Mouse (Mus musculus) midbrain, postnatal 0 days (tissue): ENCODE data around the gene Efhd1. TPM values are rescaled to one million over a fixed set of nuclear protein-coding genes. Genes with fewer than 3 reads are reported as not detected.

Source experiments
- ATAC-seq: fragments of 200-750 bp; cut with Nextera tagmentation; 2 replicates; pipeline ENCODE4 v1.8.0; 2017; ENCODE audit warnings: moderate number of reproducible peaks, mild to moderate bottlenecking, moderate TSS enrichment, moderate library complexity; ENCODE audit not compliant: low FRiP score
- DNase-seq: peaks from one replicate; pipeline ENCODE4 v3.0.0-alpha.2; 2015; ENCODE audit warnings: low spot score
- H3K27ac ChIP-seq: fragments of 300-500 bp; sonication (generic); 2 replicates; pipeline ENCODE4 v1.5.1; 2014; ENCODE audit warnings: low read depth, mild to moderate bottlenecking, low read length, mixed read lengths
- H3K27me3 ChIP-seq: fragments of 300-500 bp; sonication (generic); 2 replicates; pipeline ENCODE4 v1.6.1; 2014; ENCODE audit warnings: low read length, control low read depth, mixed read lengths; ENCODE audit not compliant: insufficient read depth
- H3K36me3 ChIP-seq: fragments of 300-500 bp; sonication (generic); 2 replicates; pipeline ENCODE4 v1.6.1; 2014; ENCODE audit warnings: low read length, control low read depth, mixed read lengths; ENCODE audit not compliant: insufficient read depth
- H3K4me1 ChIP-seq: fragments of 300-500 bp; sonication (generic); 2 replicates; pipeline ENCODE4 v1.6.1; 2014; ENCODE audit warnings: mild to moderate bottlenecking, control low read depth, antibody characterized with exemption, low read length, mixed read lengths; ENCODE audit not compliant: insufficient read depth
- H3K4me2 ChIP-seq: fragments of 300-500 bp; sonication (generic); 2 replicates; pipeline ENCODE4 v1.6.1; 2014; ENCODE audit warnings: low read depth, mild to moderate bottlenecking, low read length, mixed read lengths; ENCODE audit not compliant: poor library complexity, severe bottlenecking
- H3K4me3 ChIP-seq: fragments of 300-500 bp; sonication (generic); 2 replicates; pipeline ENCODE4 v1.5.1; 2014; ENCODE audit warnings: low read depth, mild to moderate bottlenecking, low read length, moderate library complexity
- H3K9ac ChIP-seq: fragments of 300-500 bp; sonication (generic); replicated peaks from 2 replicates; pipeline ENCODE4 v1.6.1; 2014; ENCODE audit warnings: mild to moderate bottlenecking, low read length, moderate library complexity, mixed read lengths; ENCODE audit not compliant: poor library complexity, severe bottlenecking
- H3K9me3 ChIP-seq: fragments of 300-500 bp; sonication (generic); 2 replicates; pipeline ENCODE4 v1.6.1; 2016; ENCODE audit warnings: low read length, control low read depth
- CTCF ChIP-seq: IDR thresholded peaks from 2 replicates; pipeline ENCODE4 v1.5.1; 2016; ENCODE audit warnings: antibody characterized with exemption, mild to moderate bottlenecking
- WGBS: fragments of 180-500 bp; shearing (Covaris S2); extraction: QIAGEN DNeasy Blood & Tissue Kit; methylation state at CpG from one replicate; pipeline ENCODE4 v1.1.7; 2014; 5-methylcytosine and 5-hydroxymethylcytosine counted together
- polyA plus RNA-seq: library from polyadenylated mRNA; unstranded; fragments of >200 nt; fragmentation: Nextera tagmentation; extraction: Ambion mirVana; gene quantifications from 2 replicates; pipeline ENCODE4 v1.2.1, GENCODE M21; 2015
- total RNA-seq: library from RNA; depleted of rRNA; stranded (reverse); fragments of >200 nt; gene quantifications from 2 replicates; pipeline ENCODE4 v1.2.3, GENCODE M21; 2014

The Efhd1 gene
- total and polyA plus RNA-seq, 2 experiments from 2014 or later, result 1.7 to 7.8 TPM

GRCm38 (mm10) chr1:87276056-87276455 is 11.9 kb downstream of the Efhd1 start:
- Histone ChIP-seq H3K9ac (no peak overlapping the region), H3K4me3 (no peak overlapping the region), H3K4me2 (no peak overlapping the region), H3K9me3 (no peaks in the 10 kb centered on the region), H3K27ac (no peak overlapping the region), H3K36me3 (no peaks in the 10 kb centered on the region), H3K4me1 (peaks cover 4% of the 10 kb centered on the region; the same call in 1 of the 2 replicates), H3K27me3 (no peaks in the 10 kb centered on the region)
- no peak for DNase-seq
- WGBS, result 61% methylated on average over 2 of the region's 2 CpGs
- TF ChIP-seq CTCF, result no peak
- ATAC-seq, result no peak

- H3K9ac ChIP-seq, result no peak overlapping the region
- DNase-seq, result no peak
Measured at GRCm38 (mm10) chr1:87280281-87280680, 16.1 kb downstream of the Efhd1 start.

GRCm38 (mm10) chr1:87281599-87282412 is 17.6 kb downstream of the Efhd1 start:
- H3K4me2 ChIP-seq, result no peak overlapping the region

More at GRCm38 (mm10) chr1:87280281-87280680, 16.1 kb downstream of the Efhd1 start:
- H3K27ac ChIP-seq, result no peak overlapping the region
- H3K9me3 ChIP-seq, result no peaks in the 10 kb centered on the region
- TF ChIP-seq CTCF, result no peak
- 83% methylated on average over 5 of the region's 5 CpGs for WGBS
- H3K4me1 ChIP-seq, result no peaks in the 10 kb centered on the region; the same call in 1 of the 2 replicates
- no peak for ATAC-seq
- no peak overlapping the region for H3K4me3 ChIP-seq
- no peak overlapping the region for H3K4me2 ChIP-seq
- H3K27me3 ChIP-seq, result no peaks in the 10 kb centered on the region
- no peaks in the 10 kb centered on the region for H3K36me3 ChIP-seq

DNA sequence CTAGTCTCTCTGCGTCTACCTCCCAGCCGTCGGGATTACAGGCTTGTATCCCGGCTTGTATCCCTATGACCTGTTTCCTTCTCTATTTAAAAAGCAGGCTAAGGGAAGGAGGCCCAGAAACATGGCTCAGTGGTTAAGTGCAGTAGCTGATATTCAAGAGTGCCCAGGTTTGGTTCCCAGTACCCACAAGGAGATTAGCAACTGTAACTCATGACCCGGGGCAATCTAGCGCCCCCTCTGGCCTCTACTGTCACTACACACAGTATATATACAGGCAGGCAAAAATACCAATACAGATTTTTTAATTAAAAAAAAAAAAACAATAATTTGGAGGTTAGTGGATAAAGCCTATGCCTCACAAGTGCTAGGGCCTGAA is 18.2 kb downstream of the Efhd1 start:
- H3K4me3 ChIP-seq, result no peak overlapping the region
- whole genome bisulfite sequencing, result 68% methylated on average over 6 of the region's 6 CpGs
- no peak overlapping the region for H3K4me2 ChIP-seq
- H3K9ac ChIP-seq, result no peak overlapping the region
- ATAC-seq (no peak), DNase-seq (no peak)
- no peak overlapping the region for H3K27ac ChIP-seq
- H3K4me1 ChIP-seq, result no peaks in the 10 kb centered on the region; the same call in 1 of the 2 replicates
- H3K9me3 ChIP-seq, result no peaks in the 10 kb centered on the region
- no peaks in the 10 kb centered on the region for H3K27me3 ChIP-seq
- no peak; the same call in 1 of the 2 replicates for TF ChIP-seq CTCF
- H3K36me3 ChIP-seq, result no peaks in the 10 kb centered on the region

More at GRCm38 (mm10) chr1:87281599-87282412, 17.6 kb downstream of the Efhd1 start:
- DNase-seq (no peak), ATAC-seq (no peak)
- Histone ChIP-seq H3K9ac (no peak overlapping the region), H3K4me1 (no peaks in the 10 kb centered on the region; the same call in 1 of the 2 replicates), H3K27ac (no peak overlapping the region), H3K27me3 (no peaks in the 10 kb centered on the region), H3K4me3 (no peak overlapping the region), H3K36me3 (no peaks in the 10 kb centered on the region), H3K9me3 (no peaks in the 10 kb centered on the region)
- 22% methylated on average over 20 of the region's 20 CpGs for WGBS
- TF ChIP-seq CTCF, result no peak

GRCm38 (mm10) chr1:87283410-87283960 is 19.3 kb downstream of the Efhd1 start:
- H3K27ac ChIP-seq, result no peak overlapping the region
- ATAC-seq (no peak), DNase-seq (no peak)
- no peaks in the 10 kb centered on the region for H3K36me3 ChIP-seq
- H3K9me3 ChIP-seq, result no peaks in the 10 kb centered on the region
- no peak overlapping the region for H3K4me3 ChIP-seq
- no peak overlapping the region for H3K4me2 ChIP-seq
- H3K27me3 ChIP-seq, result no peaks in the 10 kb centered on the region
- H3K9ac ChIP-seq, result no peak overlapping the region
- WGBS, result 89% methylated on average over 10 of the region's 10 CpGs
- TF ChIP-seq CTCF, result no peak
- no peaks in the 10 kb centered on the region for H3K4me1 ChIP-seq

DNA sequence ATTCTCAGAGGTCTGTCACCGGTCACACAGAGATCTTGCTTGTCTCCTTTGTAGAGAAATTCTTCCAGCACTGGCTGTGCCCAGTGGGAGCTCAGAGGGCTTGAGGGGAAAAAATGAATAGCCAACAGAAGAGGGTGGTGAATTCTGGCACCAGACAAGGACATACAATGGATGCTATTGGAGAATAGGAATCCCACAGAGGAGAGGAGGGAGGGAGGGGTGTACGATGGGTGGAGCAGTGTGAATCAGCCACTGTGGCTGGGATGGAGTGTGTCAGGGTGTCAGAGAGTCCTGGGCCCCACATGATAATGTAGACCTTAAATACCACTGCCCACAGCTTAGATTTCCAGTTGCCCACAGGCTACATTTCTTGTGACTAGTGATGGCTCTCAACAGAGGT is 22.9 kb downstream of the Efhd1 start:
- Histone ChIP-seq H3K9ac (no peak overlapping the region), H3K4me1 (no peaks in the 10 kb centered on the region), H3K27me3 (no peaks in the 10 kb centered on the region), H3K9me3 (no peaks in the 10 kb centered on the region), H3K36me3 (no peaks in the 10 kb centered on the region), H3K4me2 (no peak overlapping the region), H3K4me3 (no peak overlapping the region), H3K27ac (no peak overlapping the region)
- WGBS, result 47% methylated on average over 2 of the region's 2 CpGs
- no peak for DNase-seq
- no peak for ATAC-seq
- TF ChIP-seq CTCF, result no peak
